Mouse (Mus musculus) forebrain, embryonic 11.5 days (tissue): ENCODE results near the gene Rpl4. TPM values are rescaled to one million over a fixed set of nuclear protein-coding genes. Genes with fewer than 3 reads are reported as not detected.

ENCODE experiments used
- ATAC-seq: fragments of 200-750 bp; cut with Nextera tagmentation; replicated peaks from 2 replicates; pipeline ENCODE4 v1.8.0; 2017; ENCODE audit warnings: moderate TSS enrichment; ENCODE audit not compliant: low FRiP score
- DNase-seq: peaks from one replicate; pipeline ENCODE4 v3.0.0-alpha.2; 2017; ENCODE audit warnings: low spot score
- H3K27ac ChIP-seq: fragments of 300-500 bp; sonication (generic); 2 replicates; pipeline ENCODE4 v1.5.1; 2014; ENCODE audit warnings: low read depth, low read length
- H3K27me3 ChIP-seq: fragments of 300-500 bp; sonication (generic); 2 replicates; pipeline ENCODE4 v1.6.1; 2014; ENCODE audit warnings: mild to moderate bottlenecking, low read length, mixed read lengths; ENCODE audit not compliant: control insufficient read depth, insufficient read depth
- H3K36me3 ChIP-seq: fragments of 300-500 bp; sonication (generic); 2 replicates; pipeline ENCODE4 v1.6.1; 2014; ENCODE audit warnings: mild to moderate bottlenecking, low read length, moderate library complexity, mixed read lengths; ENCODE audit not compliant: control insufficient read depth, insufficient read depth
- H3K4me1 ChIP-seq: fragments of 300-500 bp; sonication (generic); replicated peaks from 2 replicates; pipeline ENCODE4 v1.6.1; 2014; ENCODE audit warnings: low read length, mixed read lengths; ENCODE audit not compliant: control insufficient read depth, insufficient read depth
- H3K4me2 ChIP-seq: fragments of 300-500 bp; sonication (generic); 2 replicates; pipeline ENCODE4 v1.6.1; 2014; ENCODE audit warnings: low read depth, mild to moderate bottlenecking, low read length, moderate library complexity, mixed read lengths; ENCODE audit not compliant: severe bottlenecking
- H3K4me3 ChIP-seq: fragments of 300-500 bp; sonication (generic); 2 replicates; pipeline ENCODE4 v1.5.1; 2014; ENCODE audit warnings: low read depth, low read length
- H3K9ac ChIP-seq: fragments of 300-500 bp; sonication (generic); 2 replicates; pipeline ENCODE4 v1.6.1; 2014; ENCODE audit warnings: low read length
- H3K9me3 ChIP-seq: fragments of 300-500 bp; sonication (generic); 2 replicates; pipeline ENCODE4 v1.6.1; 2016; ENCODE audit warnings: low read length, mixed read lengths; ENCODE audit not compliant: control insufficient read depth
- WGBS: fragments of 180-500 bp; shearing (Covaris S2); extraction: QIAGEN DNeasy Blood & Tissue Kit; methylation state at CpG from one replicate; pipeline ENCODE4 v1.1.7; 2014; 5-methylcytosine and 5-hydroxymethylcytosine counted together
- microRNA-seq: library from miRNA; unstranded; fragments of <30 nt; microRNA quantifications from one replicate; pipeline ENCODE4, GENCODE M21; 2016; ENCODE audit not compliant: insufficient number of aligned reads
- polyA plus RNA-seq: library from polyadenylated mRNA; unstranded; fragments of >200 nt; fragmentation: Nextera tagmentation; extraction: Ambion mirVana; gene quantifications from 2 replicates; pipeline ENCODE4 v1.2.1, GENCODE M21; 2014

Gene Rpl4
- polyA plus RNA-seq, 1 experiment from 2014 or later: 1,101 TPM

GRCm38 (mm10) chr9:64220603-64221002 is 47.4 kb downstream of the Rpl4 start:
- no peaks in the 10 kb centered on the region for H3K4me1 ChIP-seq
- WGBS: 73% methylated on average over 1 of the region's 1 CpGs
- H3K9ac ChIP-seq: no peak overlapping the region
- H3K36me3 ChIP-seq: no peaks in the 10 kb centered on the region
- no peak overlapping the region for H3K4me3 ChIP-seq
- no peaks in the 10 kb centered on the region for H3K27me3 ChIP-seq
- no peaks in the 10 kb centered on the region for H3K9me3 ChIP-seq
- H3K27ac ChIP-seq: no peak overlapping the region
- DNase-seq: no peak
- ATAC-seq: no peak
- H3K4me2 ChIP-seq: no peak overlapping the region

- ATAC-seq (no peak), DNase-seq (no peak)
- Histone ChIP-seq H3K4me1 (no peaks in the 10 kb centered on the region), H3K4me2 (no peak overlapping the region), H3K4me3 (no peak overlapping the region), H3K27me3 (no peaks in the 10 kb centered on the region), H3K9ac (no peak overlapping the region), H3K9me3 (no peaks in the 10 kb centered on the region), H3K36me3 (no peaks in the 10 kb centered on the region), H3K27ac (no peak overlapping the region)
- WGBS: 81% methylated on average over 4 of the region's 4 CpGs
Measured at GRCm38 (mm10) chr9:64221480-64221879, 48.3 kb downstream of the Rpl4 start.

- Histone ChIP-seq H3K36me3 (no peaks in the 10 kb centered on the region), H3K4me3 (no peak overlapping the region), H3K4me1 (no peaks in the 10 kb centered on the region), H3K27me3 (no peaks in the 10 kb centered on the region), H3K4me2 (no peak overlapping the region), H3K9ac (no peak overlapping the region), H3K9me3 (no peaks in the 10 kb centered on the region), H3K27ac (no peak overlapping the region)
- DNase-seq (no peak), ATAC-seq (no peak)
- 71% methylated on average over 2 of the region's 2 CpGs for WGBS
Measured at GRCm38 (mm10) chr9:64222098-64222497, 48.9 kb downstream of the Rpl4 start.

- Histone ChIP-seq H3K9ac (no peak overlapping the region), H3K4me2 (no peak overlapping the region), H3K27ac (no peak overlapping the region), H3K36me3 (no peaks in the 10 kb centered on the region), H3K4me3 (no peak overlapping the region), H3K27me3 (no peaks in the 10 kb centered on the region), H3K4me1 (no peaks in the 10 kb centered on the region), H3K9me3 (no peaks in the 10 kb centered on the region)
- no peak for ATAC-seq
- DNase-seq: no peak
Measured at GRCm38 (mm10) chr9:64225805-64226204, 52.6 kb downstream of the Rpl4 start.

- Histone ChIP-seq H3K27me3 (no peaks in the 10 kb centered on the region), H3K9ac (no peak overlapping the region), H3K27ac (no peak overlapping the region), H3K4me2 (no peak overlapping the region), H3K4me3 (no peak overlapping the region), H3K36me3 (no peaks in the 10 kb centered on the region), H3K4me1 (no peaks in the 10 kb centered on the region), H3K9me3 (no peaks in the 10 kb centered on the region)
- ATAC-seq (no peak), DNase-seq (no peak)
- 89% methylated on average over 12 of the region's 12 CpGs for WGBS
Measured at GRCm38 (mm10) chr9:64227736-64228135, 54.6 kb downstream of the Rpl4 start.

Small RNA genes lying within 50 kb of the gene (microRNA-seq; reads per million reads assigned to microRNA genes)
- gene Gm24106: not detected

Other genes starting within 250 kb of the Rpl4 start
- 6.5 and 7.4 TPM in 2 replicates for gene Smad6, start 151.3 kb upstream of the Rpl4 start, polyA plus RNA-seq
- not detected in 2 replicates for gene Lctl, start 56.2 kb upstream of the Rpl4 start, polyA plus RNA-seq
- gene Zwilch, start 271 bp upstream of the Rpl4 start, polyA plus RNA-seq: 43.4 and 49.2 TPM in 2 replicates
- gene Snapc5, start 5.9 kb downstream of the Rpl4 start, polyA plus RNA-seq: 34.2 and 35.2 TPM in 2 replicates
- 3.7 and 4.9 TPM in 2 replicates for gene Uchl4, start 61.8 kb downstream of the Rpl4 start, polyA plus RNA-seq
- gene Map2k1, start 80.3 kb downstream of the Rpl4 start, polyA plus RNA-seq: 67.7 and 71.1 TPM in 2 replicates
- 300 and 304 TPM in 2 replicates for gene Tipin, start 108.2 kb downstream of the Rpl4 start, polyA plus RNA-seq
- 22.4 and 23.4 TPM in 2 replicates for gene Dis3l, start 167.9 kb downstream of the Rpl4 start, polyA plus RNA-seq
- 3.3 and 3.6 TPM in 2 replicates for gene Megf11, start 212.3 kb downstream of the Rpl4 start, polyA plus RNA-seq